Mouse (Mus musculus): ENCODE data around the gene Stip1.
"Not testable (repeated sequence)": the region's sequence is repeated elsewhere in the genome, so short reads cannot be mapped to it uniquely, and the experiment has no call there.

The Stip1 gene

GRCm38 (mm10) chr19:7017541-7018457, 22.0 kb downstream of the Stip1 start:
- peak; percentile 61 to 63 for DNase-seq (ENCODE audit: low spot score in 2 of 2)

GRCm38 (mm10) chr19:7014481-7015135, 25.2 kb downstream of the Stip1 start:
- no peak for DNase-seq (ENCODE audit: low spot score in 2 of 2)

GRCm38 (mm10) chr19:7013984-7014383, 25.8 kb downstream of the Stip1 start:
- no peak for DNase-seq (ENCODE audit: low spot score in 2 of 2)

- no peak for DNase-seq (ENCODE audit: low spot score in 2 of 2)
Observed at GRCm38 (mm10) chr19:7012426-7012825, 27.3 kb downstream of the Stip1 start.

- no peak for DNase-seq (ENCODE audit: low spot score in 2 of 2)
Observed at GRCm38 (mm10) chr19:7006892-7007593, 32.7 kb downstream of the Stip1 start.

GRCm38 (mm10) chr19:6999360-7000063, 40.3 kb downstream of the Stip1 start:
- DNase-seq (ENCODE audit: low spot score in 2 of 2), result no peak

GRCm38 (mm10) chr19:6997721-6998290, 42.0 kb downstream of the Stip1 start:
- no peak for DNase-seq (ENCODE audit: low spot score in 2 of 2)

GRCm38 (mm10) chr19:6996006-6996405, 43.8 kb downstream of the Stip1 start, which contains the start of the genes Nudt22 and Trpt1:
Gene Nudt22, minus strand, starts transcription at chr19:6996117.
Gene Trpt1, plus strand, starts transcription at chr19:6996131.
- DNase-seq (ENCODE audit: low spot score in 2 of 2), result peak; percentile 51 to 53

GRCm38 (mm10) chr19:6995255-6995991, 44.3 kb downstream of the Stip1 start:
- no peak for DNase-seq (ENCODE audit: low spot score in 2 of 2)

GRCm38 (mm10) chr19:6994489-6994888, 45.3 kb downstream of the Stip1 start:
- DNase-seq (ENCODE audit: low spot score in 2 of 2), result no peak

GRCm38 (mm10) chr19:6994002-6994401, 45.8 kb downstream of the Stip1 start:
- no peak for DNase-seq (ENCODE audit: low spot score in 2 of 2)

- no peak for DNase-seq (ENCODE audit: low spot score in 2 of 2)
Observed at GRCm38 (mm10) chr19:6993011-6993770, 46.6 kb downstream of the Stip1 start.

- peak; percentile 96 to 97 for DNase-seq (ENCODE audit: low spot score in 2 of 2)
Observed at GRCm38 (mm10) chr19:6992011-6992858, 47.5 kb downstream of the Stip1 start, which contains the start of gene Dnajc4. Gene Dnajc4, minus strand, starts transcription at chr19:6992572.

GRCm38 (mm10) chr19:6991166-6991565, 48.6 kb downstream of the Stip1 start:
- not testable (repeated sequence) for DNase-seq (ENCODE audit: low spot score in 2 of 2)

GRCm38 (mm10) chr19:6990712-6991111, 49.1 kb downstream of the Stip1 start:
- no peak for DNase-seq (ENCODE audit: low spot score in 2 of 2)

- no peak for DNase-seq (ENCODE audit: low spot score in 2 of 2)
Observed at GRCm38 (mm10) chr19:6989251-6989650, 50.5 kb downstream of the Stip1 start.

GRCm38 (mm10) chr19:6987904-6988285, 51.9 kb downstream of the Stip1 start:
- DNase-seq (ENCODE audit: low spot score in 2 of 2), result no peak

GRCm38 (mm10) chr19:6987061-6987903, 52.5 kb downstream of the Stip1 start, which contains the start of gene Vegfb:
Gene Vegfb, minus strand, starts transcription at chr19:6987651.
- DNase-seq (ENCODE audit: low spot score in 2 of 2), result peak; percentile 35 to 42
